Mouse (Mus musculus): Measurements from ENCODE around the gene Idh3a.

- no peak for TF ChIP-seq CTCF (IDR thresholded peaks at IDR 0.05; ENCODE audit: extremely low read depth, insufficient read depth, low read length)
- TF ChIP-seq POLR2A (IDR thresholded peaks at IDR 0.05; ENCODE audit: extremely low read depth, insufficient read depth, low read length), result no peak
Measured at GRCm38 (mm10) chr9:54538244-54538643, 47.9 kb upstream of the Idh3a start.

All from cortical plate, adult 2 months (tissue).